Mouse (Mus musculus): ENCODE measurements around the gene Farp2.

- TF ChIP-seq CTCF (IDR thresholded peaks at IDR 0.05; ENCODE audit: borderline replicate concordance, insufficient read depth, low read depth, low read length): no peak
- no peak for TF ChIP-seq POLR2A (IDR thresholded peaks at IDR 0.05; ENCODE audit: borderline replicate concordance, insufficient read depth, low read length)
Observed at GRCm38 (mm10) chr1:93479476-93480083, 32.3 kb upstream of the Farp2 start.

Measured in cerebellum, adult 2 months (tissue).